12 mouse cellular contexts compared by ENCODE assay signal in the genomic region with DNA sequence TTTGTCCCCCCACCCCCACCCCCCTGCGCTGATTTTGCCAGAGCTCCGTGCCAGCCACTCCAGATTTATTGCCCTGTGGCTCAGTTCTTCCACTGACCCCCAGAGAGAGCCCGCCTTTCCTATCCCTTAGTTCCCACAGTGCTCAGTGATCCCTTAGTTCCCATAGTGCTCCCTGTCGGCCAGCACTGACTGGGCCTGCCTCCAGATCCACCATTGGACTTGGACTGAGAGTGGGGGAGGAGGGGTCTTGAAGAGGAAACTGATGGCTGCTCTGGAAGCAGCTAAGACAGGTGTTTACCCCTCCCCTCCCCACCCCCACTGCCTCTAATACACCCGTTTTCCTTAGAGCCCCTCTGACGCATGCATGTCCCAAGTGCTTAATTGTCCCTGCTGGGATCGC. TPM values are rescaled to one million over a fixed set of nuclear protein-coding genes. Genes with fewer than 3 reads are reported as not detected.
DNase-seq lines count a peak whose midpoint lies in the region; ATAC-seq lines count a peak whose summit lies in the region.
"Had no signal": no experiment of that assay in that cellular context is flagged by ENCODE, and none has a peak within 500 bp of the region (broad histone marks: within the 10 kb centered on the region; RNA-seq: fewer than 3 reads in every experiment).

No protein-coding gene starts in this region.

- H3K27me3 ChIP-seq in heart, embryonic 16.5 days (ENCODE audit: control insufficient read depth, insufficient read depth, low read length), result no peaks in the 10 kb centered on the region
- H3K27me3 ChIP-seq in hindbrain, embryonic 16.5 days (replicated peaks; ENCODE audit: control insufficient read depth, insufficient read depth, low read length), result no peaks in the 10 kb centered on the region; the same call in 1 of the 2 replicates

- H3K9me3 ChIP-seq in heart, embryonic 16.5 days (replicated peaks; ENCODE audit: control insufficient read depth, low read length), result no peaks in the 10 kb centered on the region
- H3K9me3 ChIP-seq in hindbrain, embryonic 16.5 days (ENCODE audit: control insufficient read depth, low read length), result no peaks in the 10 kb centered on the region

- peak overlapping the region; percentile 30; the same call in 1 of the 2 replicates for H3K4me2 ChIP-seq in heart, embryonic 16.5 days (ENCODE audit: low read depth, low read length)
- peak overlapping the region; percentile 34 for H3K4me2 ChIP-seq in hindbrain, embryonic 16.5 days (ENCODE audit: low read length)

- intact Hi-C loops in heart, postnatal 36 days (cut with DNase I), result no loop called here

- WGBS in heart, embryonic 16.5 days, result 27% methylated on average over 7 of the region's 7 CpGs
- 13% methylated on average over 7 of the region's 7 CpGs for WGBS in hindbrain, embryonic 16.5 days

- no peak for ATAC-seq in heart, embryonic 16.5 days (replicated peaks; ENCODE audit: extremely low read depth, insufficient read depth, low FRiP score)
- ATAC-seq in hindbrain, embryonic 16.5 days, result peak; percentile 51; the same call in 1 of the 2 replicates

- H3K4me1 ChIP-seq in heart, embryonic 16.5 days (ENCODE audit: control insufficient read depth, insufficient read depth, low read length), result peaks cover 6% of the 10 kb centered on the region
- H3K4me1 ChIP-seq in hindbrain, embryonic 16.5 days (ENCODE audit: control insufficient read depth, insufficient read depth, low read depth, low read length), result no peaks in the 10 kb centered on the region; the same call in 1 of the 2 replicates

- no peak overlapping the region for H3K9ac ChIP-seq in heart, embryonic 16.5 days (ENCODE audit: low read length)
- H3K9ac ChIP-seq in hindbrain, embryonic 16.5 days (ENCODE audit: low read depth, low read length), result no peak overlapping the region

- no peak overlapping the region for H3K4me3 ChIP-seq in heart, embryonic 16.5 days (ENCODE audit: low read length)
- H3K4me3 ChIP-seq in hindbrain, embryonic 16.5 days (ENCODE audit: low read length), result no peak overlapping the region
- H3K4me3 ChIP-seq: erythroblast, embryonic 14.5 days had no signal

- H3K27ac ChIP-seq in heart, embryonic 16.5 days (ENCODE audit: low read length), result no peak overlapping the region
- H3K27ac ChIP-seq in hindbrain, embryonic 16.5 days (ENCODE audit: low read depth, low read length), result no peak overlapping the region

- DNase-seq in heart, postnatal 36 days, result no peak
- DNase-seq in thymus, postnatal 14 days, result peak; percentile 51
- DNase-seq in thymus, postnatal 4 days, result no peak
- DNase-seq in layer of hippocampus, adult 8-10 months (ENCODE audit: low spot score in 2 of 2), result no peak
- DNase-seq in right cerebral cortex, postnatal 25 days, result no peak
- no peak for DNase-seq in frontal cortex, postnatal 10 days (ENCODE audit: low spot score in 2 of 2)
- DNase-seq: cerebellum, adult 11-12 months; heart, adult 18-20 months had no signal

- H3K36me3 ChIP-seq in heart, embryonic 16.5 days (ENCODE audit: control insufficient read depth, insufficient read depth), result no peaks in the 10 kb centered on the region
- H3K36me3 ChIP-seq in hindbrain, embryonic 16.5 days (ENCODE audit: control insufficient read depth, insufficient read depth, low read length), result no peaks in the 10 kb centered on the region

RNA-seq across cellular contexts. Expression of gene Tmie, which starts 16.1 kb away (rescaled TPM):
- polyA plus RNA-seq in heart, embryonic 16.5 days (2015; fragmentation: Nextera tagmentation; extraction: Ambion mirVana), result 1.2 and 1.7 TPM in 2 replicates
- 1 to 10 TPM; 1.2 to 1.3 TPM for total RNA-seq in heart, postnatal 36 days (2021)
- polyA plus RNA-seq in hindbrain, embryonic 16.5 days (2015; fragmentation: Nextera tagmentation; extraction: Ambion mirVana), result 5.2 and 6.2 TPM in 2 replicates
- 1 to 10 TPM; 2.4 to 3.6 (median 2.8) TPM for total RNA-seq in layer of hippocampus, adult 8-10 months (2022)
- polyA plus RNA-seq: erythroblast, embryonic 14.5 days had no signal

RNA-seq across cellular contexts. Expression of gene Als2cl, which starts 16.3 kb away (rescaled TPM):
- polyA plus RNA-seq in heart, embryonic 16.5 days (2015; fragmentation: Nextera tagmentation; extraction: Ambion mirVana), result 3.1 and 4.4 TPM in 2 replicates
- 10 to 100 TPM; 15.3 to 15.5 TPM for total RNA-seq in heart, postnatal 36 days (2021)
- 2.1 and 2.7 TPM in 2 replicates for polyA plus RNA-seq in hindbrain, embryonic 16.5 days (2015; fragmentation: Nextera tagmentation; extraction: Ambion mirVana)
- 10 to 100 TPM in 3 of 4 experiments, 1 to 10 TPM in 1; 8.0 to 14.7 (median 13.7) TPM for total RNA-seq in layer of hippocampus, adult 8-10 months (2022)

RNA-seq across cellular contexts. Expression of gene Fam240a, which starts 20.7 kb away (rescaled TPM):
- polyA plus RNA-seq in heart, embryonic 16.5 days (2015; fragmentation: Nextera tagmentation; extraction: Ambion mirVana), result not detected in 2 replicates
- not detected for total RNA-seq in heart, postnatal 36 days (2021)
- not detected in 2 replicates for polyA plus RNA-seq in hindbrain, embryonic 16.5 days (2015; fragmentation: Nextera tagmentation; extraction: Ambion mirVana)
- not detected for total RNA-seq in layer of hippocampus, adult 8-10 months (2022)
- total RNA-seq: heart, adult 18-20 months had no signal
- polyA plus RNA-seq: erythroblast, embryonic 14.5 days had no signal

RNA-seq across cellular contexts. Expression of gene Prss50, which starts 38.2 kb away (rescaled TPM):
- not detected in 2 replicates for polyA plus RNA-seq in heart, embryonic 16.5 days (2015; fragmentation: Nextera tagmentation; extraction: Ambion mirVana)
- not detected for total RNA-seq in heart, postnatal 36 days (2021)
- 0.49 and 0.71 TPM in 2 replicates for polyA plus RNA-seq in hindbrain, embryonic 16.5 days (2015; fragmentation: Nextera tagmentation; extraction: Ambion mirVana)
- total RNA-seq in layer of hippocampus, adult 8-10 months (2022), result 1 to 10 TPM in 2 of 4 experiments, under 1 TPM in 2; 0.60 to 2.1 (median 1.4) TPM
- total RNA-seq: heart, adult 18-20 months had no signal
- polyA plus RNA-seq: activated CD4-positive, CD25-positive, alpha-beta regulatory T cell, adult 4 months had no signal

RNA-seq across cellular contexts. Expression of gene Tdgf1, which starts 50.0 kb away (rescaled TPM):
- not detected in 2 replicates for polyA plus RNA-seq in heart, embryonic 16.5 days (2015; fragmentation: Nextera tagmentation; extraction: Ambion mirVana)
- total RNA-seq in heart, postnatal 36 days (2021), result not detected
- polyA plus RNA-seq in hindbrain, embryonic 16.5 days (2015; fragmentation: Nextera tagmentation; extraction: Ambion mirVana), result 0.20 and 0.28 TPM in 2 replicates
- total RNA-seq in layer of hippocampus, adult 8-10 months (2022), result 1 to 10 TPM in 1 of 4 experiments, under 1 TPM in 2, not detected in 1; 0.62 to 1.2 (median 0.74) TPM
- total RNA-seq: heart, adult 18-20 months had no signal
- polyA plus RNA-seq: erythroblast, embryonic 14.5 days had no signal
